Mouse (Mus musculus): ENCODE measurements around the gene 1700017D01Rik.

GRCm38 (mm10) chr19:11098401-11098800 lies 32.3 kb downstream of the 1700017D01Rik start:
- no peak for TF ChIP-seq CTCF (IDR thresholded peaks at IDR 0.05)
- no peak for TF ChIP-seq EP300 (IDR thresholded peaks at IDR 0.05)
